Mouse (Mus musculus): ENCODE measurements around the gene Atp23.

DNA sequence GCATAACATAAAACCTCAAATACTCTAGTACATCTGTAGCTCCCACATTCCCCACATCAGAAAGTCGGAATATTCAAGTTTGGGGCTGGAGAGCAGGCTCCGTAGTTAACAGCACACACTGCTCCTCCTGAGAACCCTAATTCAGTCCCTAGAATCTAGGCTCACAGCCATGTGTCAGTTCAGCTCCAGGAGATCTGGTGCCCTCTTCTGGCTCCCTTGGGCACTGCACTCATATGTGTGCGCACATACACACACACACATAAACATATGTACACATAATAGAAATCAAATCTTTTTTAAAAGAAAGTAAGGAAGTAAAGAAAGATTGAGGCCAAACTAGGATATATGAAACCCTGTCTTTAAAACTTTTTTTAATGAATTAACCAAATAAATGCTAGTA lies 19.1 kb upstream of the Atp23 start:
- TF ChIP-seq CTCF (IDR thresholded peaks at IDR 0.05; ENCODE audit: extremely low read depth, insufficient read length, insufficient replicate concordance, low read depth, low read length) (peak; percentile 36; the same call in 1 of the 2 replicates), POLR2A (IDR thresholded peaks at IDR 0.05; ENCODE audit: low read depth, low read length) (no peak)
